Mouse (Mus musculus): ENCODE measurements around the gene Aox2.

GRCm38 (mm10) chr1:58391421-58392267 lies 113.5 kb downstream of the Aox2 start:
- TF ChIP-seq CTCF (IDR thresholded peaks at IDR 0.05; ENCODE audit: extremely low read depth, insufficient read depth, insufficient read length, insufficient replicate concordance), result no peak
- TF ChIP-seq POLR2A (IDR thresholded peaks at IDR 0.05; ENCODE audit: low read depth, low read length), result no peak
